Mouse (Mus musculus): Measurements from ENCODE around the gene Mcpt8. TPM values are rescaled to one million over a fixed set of nuclear protein-coding genes. Genes with fewer than 3 reads are reported as not detected.
"Not testable (repeated sequence)": the region's sequence is repeated elsewhere in the genome, so short reads cannot be mapped to it uniquely, and the experiment has no call there.

Mcpt8 gene
- total RNA-seq (2017), result 12.9 and 61.9 TPM in 2 replicates

DNA sequence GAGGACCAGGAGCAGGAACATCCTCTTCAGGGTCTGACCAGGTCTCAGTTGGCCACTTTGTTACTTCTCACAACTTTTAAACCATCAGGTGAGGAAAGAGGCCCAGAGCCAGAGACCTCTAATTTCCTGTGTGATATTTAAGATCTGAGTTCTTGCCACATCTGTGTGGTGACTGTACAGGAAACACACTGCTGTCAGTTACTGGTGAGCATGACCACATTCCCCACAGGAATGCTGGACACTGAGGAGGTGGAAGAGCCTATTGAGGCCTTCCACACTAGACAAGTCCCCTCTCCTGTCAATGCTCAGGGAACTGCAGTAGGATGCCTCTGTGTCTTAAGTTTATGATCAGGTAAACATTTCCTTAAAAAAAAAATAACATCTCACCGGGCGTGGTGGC, at the start of gene Mcpt8:
TSS of gene Mcpt8 (minus strand) at position 107 of the 400 bp plus-strand sequence.
- 0 out of 4 replicates have a peak, but pooled peaks have one; percentile 17 to 32 for ATAC-seq (replicated peaks in 1 of 2; ENCODE audit: insufficient read depth in 1 of 2, low FRiP score in 2 of 2, low TSS enrichment in 1 of 2, low read depth in 1 of 2, poor library complexity in 2 of 2, severe bottlenecking in 2 of 2)

DNA sequence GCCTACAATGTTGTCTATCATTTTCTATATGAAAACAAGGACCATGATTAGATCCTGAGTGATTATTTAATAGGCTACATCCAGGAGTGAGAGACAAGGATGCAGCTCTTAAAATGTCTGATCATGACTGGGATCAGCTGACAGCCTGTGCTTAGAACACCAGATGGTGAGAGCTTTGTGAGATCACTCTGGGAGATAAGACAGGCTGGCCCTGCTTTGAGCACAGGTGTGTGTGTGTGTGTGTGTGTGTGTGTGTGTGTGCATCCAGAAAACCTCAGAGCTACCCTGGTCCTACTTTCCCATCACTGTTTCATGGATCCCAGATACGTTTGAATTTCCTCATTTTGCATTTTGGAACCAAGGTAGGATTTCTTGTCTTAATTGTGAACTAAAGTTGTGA, 48.6 kb upstream of the Mcpt8 start:
- not testable (repeated sequence) for ATAC-seq (replicated peaks in 1 of 2; ENCODE audit: insufficient read depth in 1 of 2, low FRiP score in 2 of 2, low TSS enrichment in 1 of 2, low read depth in 1 of 2, poor library complexity in 2 of 2, severe bottlenecking in 2 of 2)

DNA sequence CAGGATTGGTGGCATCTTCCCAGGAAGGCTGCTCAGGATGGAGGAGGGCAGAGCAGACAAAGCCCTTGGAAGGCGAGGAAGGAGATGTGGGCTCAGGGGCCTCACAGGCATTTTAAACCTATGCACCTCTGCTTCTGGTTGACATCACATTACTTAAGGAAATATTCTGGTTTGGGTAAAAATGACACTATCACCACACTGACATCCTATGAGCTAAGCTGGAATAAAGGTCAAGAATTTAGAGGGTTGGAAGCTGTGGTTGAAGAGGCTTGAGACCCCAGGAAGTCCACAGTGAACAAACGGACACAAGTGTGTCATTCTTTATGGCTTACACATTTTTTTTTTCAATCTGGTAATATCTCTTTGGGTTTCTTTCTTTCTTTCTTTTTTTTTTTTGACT, 47.4 kb upstream of the Mcpt8 start, which contains the start of gene Gzmd:
TSS of gene Gzmd (minus strand) at position 101 of the 400 bp plus-strand sequence.
- not testable (repeated sequence) for ATAC-seq (replicated peaks in 1 of 2; ENCODE audit: insufficient read depth in 1 of 2, low FRiP score in 2 of 2, low TSS enrichment in 1 of 2, low read depth in 1 of 2, poor library complexity in 2 of 2, severe bottlenecking in 2 of 2)

DNA sequence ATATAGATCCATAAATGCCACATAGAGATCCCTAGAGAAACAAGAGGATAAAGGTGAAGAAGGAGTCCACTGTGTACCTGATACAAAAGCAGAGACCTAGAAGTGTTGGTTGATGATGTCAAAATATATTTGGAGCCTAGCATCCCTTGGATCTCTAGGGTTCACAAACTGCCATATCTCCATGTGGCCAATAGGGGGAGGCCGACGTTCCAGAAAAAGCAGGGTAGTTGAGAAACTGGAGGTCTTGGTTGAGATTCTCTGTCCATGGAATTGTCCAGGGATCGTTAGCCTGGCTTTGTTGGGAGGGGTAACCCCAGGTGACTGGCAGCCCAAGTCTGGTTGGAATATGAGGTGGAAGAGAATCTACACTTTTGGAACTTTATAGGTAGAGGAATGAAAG, 43.3 kb upstream of the Mcpt8 start:
- no peak; a peak in 1 of 4 replicates for ATAC-seq (replicated peaks in 1 of 2; ENCODE audit: insufficient read depth in 1 of 2, low FRiP score in 2 of 2, low TSS enrichment in 1 of 2, low read depth in 1 of 2, poor library complexity in 2 of 2, severe bottlenecking in 2 of 2)

DNA sequence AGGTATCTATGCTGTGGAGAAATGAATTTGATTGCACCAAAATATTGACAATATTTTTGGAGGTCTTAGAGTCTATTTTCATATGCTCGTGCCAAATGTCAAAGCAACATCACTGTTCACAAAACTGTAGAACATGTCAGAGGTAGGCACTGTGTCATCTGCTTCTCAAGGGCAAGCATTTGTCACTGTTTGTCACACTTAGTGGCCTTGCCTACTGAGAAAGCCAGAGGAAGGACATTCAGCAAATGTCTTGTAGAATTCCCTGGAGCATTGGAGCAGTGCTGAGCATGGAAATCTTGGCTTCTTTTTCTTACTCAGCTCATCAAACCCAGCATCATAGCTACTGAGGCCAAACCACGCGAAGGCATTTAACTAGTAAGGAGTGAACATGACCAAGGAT, 38.4 kb upstream of the Mcpt8 start:
- ATAC-seq (replicated peaks in 1 of 2; ENCODE audit: insufficient read depth in 1 of 2, low FRiP score in 2 of 2, low TSS enrichment in 1 of 2, low read depth in 1 of 2, poor library complexity in 2 of 2, severe bottlenecking in 2 of 2), result no peak

DNA sequence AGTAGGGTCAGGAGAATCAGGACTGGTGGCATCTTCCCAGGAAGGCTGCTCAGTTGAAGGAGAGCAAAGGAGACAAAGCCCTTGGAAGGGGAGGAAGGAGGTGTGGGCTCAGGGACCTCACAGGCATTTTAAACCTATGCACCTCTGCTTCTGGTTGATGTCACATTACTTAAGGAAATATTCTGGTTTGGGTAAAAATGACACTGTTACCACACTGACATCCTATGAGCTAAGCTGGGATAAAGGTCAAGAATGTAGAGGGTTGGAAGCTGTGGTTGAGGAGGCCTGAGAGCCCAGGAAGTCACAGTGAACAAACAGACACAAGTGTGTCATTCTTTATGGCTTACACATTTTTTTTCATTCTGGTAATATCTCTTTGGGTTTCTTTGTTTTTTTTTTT, 35.5 kb upstream of the Mcpt8 start, which contains the start of gene Gzme:
TSS of gene Gzme (minus strand) at position 101 of the 400 bp plus-strand sequence.
- no peak for ATAC-seq (replicated peaks in 1 of 2; ENCODE audit: insufficient read depth in 1 of 2, low FRiP score in 2 of 2, low TSS enrichment in 1 of 2, low read depth in 1 of 2, poor library complexity in 2 of 2, severe bottlenecking in 2 of 2)

DNA sequence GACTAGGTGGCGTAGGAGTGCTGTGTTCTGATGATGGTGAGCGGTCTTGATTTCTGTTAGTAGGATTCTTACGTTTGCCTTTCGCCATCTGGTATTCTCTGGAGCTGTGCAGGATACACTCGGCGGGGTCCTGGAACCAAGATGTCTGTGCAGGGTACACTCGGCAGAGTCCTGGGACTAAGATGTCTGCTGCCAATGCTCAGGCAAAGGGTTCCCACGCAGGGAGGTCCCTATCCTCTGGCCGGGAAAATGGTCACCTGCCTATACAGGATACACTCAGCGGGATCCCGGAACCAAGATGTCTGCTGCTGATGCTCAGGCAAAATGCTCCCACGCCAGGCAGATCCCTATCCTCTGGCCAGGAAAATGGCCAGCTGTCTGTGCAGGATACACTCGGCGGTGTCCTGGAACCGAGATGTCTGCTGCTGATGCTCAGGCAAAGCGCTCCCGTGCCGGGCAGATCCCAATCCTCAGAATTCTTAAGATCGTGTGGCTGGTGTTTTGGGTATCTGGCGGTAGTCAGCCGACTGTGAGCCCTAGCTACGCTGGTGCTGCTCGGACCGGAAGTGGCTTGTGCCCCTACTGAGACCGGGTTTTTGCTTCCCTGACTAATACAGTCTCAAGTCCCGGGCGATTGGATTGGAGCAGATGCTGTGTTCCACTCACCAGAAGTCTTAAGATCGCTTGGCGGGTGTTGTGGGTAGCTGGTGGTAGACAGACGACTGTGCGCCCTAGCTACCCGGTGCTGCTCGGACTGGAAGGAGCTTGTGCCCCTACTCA, 30.6 kb upstream of the Mcpt8 start:
- not testable (repeated sequence) for ATAC-seq (replicated peaks in 1 of 2; ENCODE audit: insufficient read depth in 1 of 2, low FRiP score in 2 of 2, low TSS enrichment in 1 of 2, low read depth in 1 of 2, poor library complexity in 2 of 2, severe bottlenecking in 2 of 2)

DNA sequence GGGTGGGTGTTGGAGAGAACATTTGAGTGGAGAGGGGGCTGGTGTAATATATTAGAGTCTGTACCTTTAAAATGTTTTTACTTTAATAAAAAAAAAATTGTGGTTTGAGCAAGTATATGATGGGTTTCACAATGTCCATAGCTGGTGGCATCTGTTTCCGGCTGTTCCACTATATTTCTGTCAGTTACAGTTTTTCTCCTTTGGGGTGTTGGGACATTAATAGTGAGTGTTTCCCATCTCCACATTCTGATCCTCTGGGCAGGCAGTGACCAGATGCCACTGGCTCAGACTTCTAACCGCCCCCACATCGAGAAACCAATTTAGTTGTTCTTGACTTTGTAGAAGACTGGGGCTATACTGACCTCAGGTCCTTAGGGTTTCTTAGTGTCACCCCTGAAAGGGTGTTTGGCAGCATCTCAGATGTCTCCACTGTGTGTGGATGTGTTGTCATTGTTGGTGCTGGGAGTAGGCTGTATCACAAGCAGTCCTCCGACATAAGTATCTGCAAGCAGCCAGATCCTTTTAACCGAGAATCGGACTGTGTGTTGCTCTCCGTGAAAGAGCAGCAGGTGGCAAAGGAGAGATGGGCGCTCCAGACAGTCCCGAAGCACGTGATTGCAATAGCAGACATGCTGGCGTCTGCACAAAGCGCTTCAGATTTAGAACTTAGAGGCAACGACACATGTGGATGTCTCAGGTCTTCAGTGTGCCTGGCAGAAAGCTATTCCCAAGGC, 20.5 kb upstream of the Mcpt8 start:
- peak in 1 of 2 experiments; percentile 29; a peak in 1 of 4 replicates for ATAC-seq (replicated peaks in 1 of 2; ENCODE audit: insufficient read depth in 1 of 2, low FRiP score in 2 of 2, low TSS enrichment in 1 of 2, low read depth in 1 of 2, poor library complexity in 2 of 2, severe bottlenecking in 2 of 2)

DNA sequence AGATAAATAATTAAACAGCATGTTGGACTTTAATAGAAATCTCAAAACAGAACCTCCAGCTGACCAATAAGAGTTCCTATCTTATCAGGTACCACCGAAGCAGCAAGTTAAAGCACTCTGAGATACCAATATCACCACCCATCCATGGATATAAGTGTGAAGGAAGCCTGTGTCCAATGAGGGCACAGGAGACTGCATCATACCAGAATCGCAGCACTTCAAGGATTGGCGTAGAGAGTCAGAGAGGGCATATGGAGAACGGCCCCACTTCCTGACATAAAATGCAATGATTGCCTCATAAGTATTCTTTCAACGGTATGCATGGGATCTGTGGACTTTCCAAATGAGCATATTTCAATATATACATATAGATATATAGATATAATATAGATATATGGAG, 19.9 kb upstream of the Mcpt8 start:
- ATAC-seq (replicated peaks in 1 of 2; ENCODE audit: insufficient read depth in 1 of 2, low FRiP score in 2 of 2, low TSS enrichment in 1 of 2, low read depth in 1 of 2, poor library complexity in 2 of 2, severe bottlenecking in 2 of 2), result peak in 1 of 2 experiments; percentile 35; a peak in 1 of 4 replicates

DNA sequence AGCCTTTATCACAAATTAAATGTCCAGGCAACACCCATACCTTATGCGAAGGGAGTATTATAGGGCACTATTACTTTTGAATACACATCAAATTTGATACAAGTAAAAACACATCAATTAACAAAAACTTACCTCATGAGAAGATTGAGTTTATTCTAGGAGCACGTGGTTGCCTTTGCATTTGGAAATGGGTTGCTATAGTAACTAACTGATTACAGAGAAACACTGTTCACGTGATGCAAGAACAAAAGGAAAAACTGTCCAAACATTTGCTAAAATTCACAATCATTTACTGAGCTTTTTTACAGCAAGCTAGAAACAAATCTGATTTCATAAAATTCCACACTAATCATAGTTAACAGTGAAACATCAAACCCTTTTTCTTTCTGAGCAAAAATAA, 18.4 kb upstream of the Mcpt8 start:
- no peak for ATAC-seq (replicated peaks in 1 of 2; ENCODE audit: insufficient read depth in 1 of 2, low FRiP score in 2 of 2, low TSS enrichment in 1 of 2, low read depth in 1 of 2, poor library complexity in 2 of 2, severe bottlenecking in 2 of 2)

DNA sequence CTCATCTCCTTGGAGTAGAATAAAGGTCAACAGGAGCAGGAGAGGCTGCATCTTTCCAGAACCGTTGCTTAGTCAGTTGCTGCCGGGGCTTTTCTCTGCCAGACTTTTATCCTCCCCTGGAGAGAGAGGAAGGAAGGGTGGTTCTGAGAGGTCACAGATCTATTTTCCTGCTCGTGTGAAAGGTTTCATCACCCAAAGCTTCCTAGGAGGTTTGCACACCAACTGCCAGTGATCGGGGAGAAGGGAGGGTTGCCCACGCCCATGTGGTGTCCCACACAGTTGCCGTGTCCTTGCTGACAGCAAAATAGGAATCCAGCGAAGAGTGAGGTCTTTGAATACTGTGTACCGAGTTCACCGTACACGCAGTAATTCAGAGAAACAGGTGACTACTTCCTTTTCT, 17.3 kb upstream of the Mcpt8 start, which contains the start of gene Ctsg:
TSS of gene Ctsg (minus strand) at position 189 of the 400 bp plus-strand sequence.
- peak; percentile 34 to 37; a peak in 1 of 4 replicates for ATAC-seq (replicated peaks in 1 of 2; ENCODE audit: insufficient read depth in 1 of 2, low FRiP score in 2 of 2, low TSS enrichment in 1 of 2, low read depth in 1 of 2, poor library complexity in 2 of 2, severe bottlenecking in 2 of 2)

DNA sequence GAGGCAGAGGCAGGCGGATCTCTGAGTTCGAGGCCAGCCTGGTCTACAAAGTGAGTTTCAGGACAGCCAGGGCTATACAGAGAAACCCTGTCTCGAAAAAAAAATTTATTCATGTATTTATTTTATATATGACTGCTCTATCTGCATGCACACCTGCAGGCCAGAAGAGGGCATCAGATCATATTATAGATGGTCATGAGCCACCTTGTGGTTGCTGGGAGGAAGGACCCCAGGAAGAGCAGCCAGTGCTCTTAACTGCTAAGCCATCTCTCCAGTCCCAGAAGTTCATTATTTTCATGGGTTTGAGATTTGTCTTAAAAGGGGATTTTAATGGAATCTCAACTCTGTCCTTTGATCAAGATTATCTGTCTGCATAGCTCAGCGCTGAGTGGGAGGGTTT, 13.9 kb upstream of the Mcpt8 start:
- peak; percentile 45 to 56; a peak in 2 of 4 replicates for ATAC-seq (replicated peaks in 1 of 2; ENCODE audit: insufficient read depth in 1 of 2, low FRiP score in 2 of 2, low TSS enrichment in 1 of 2, low read depth in 1 of 2, poor library complexity in 2 of 2, severe bottlenecking in 2 of 2)

DNA sequence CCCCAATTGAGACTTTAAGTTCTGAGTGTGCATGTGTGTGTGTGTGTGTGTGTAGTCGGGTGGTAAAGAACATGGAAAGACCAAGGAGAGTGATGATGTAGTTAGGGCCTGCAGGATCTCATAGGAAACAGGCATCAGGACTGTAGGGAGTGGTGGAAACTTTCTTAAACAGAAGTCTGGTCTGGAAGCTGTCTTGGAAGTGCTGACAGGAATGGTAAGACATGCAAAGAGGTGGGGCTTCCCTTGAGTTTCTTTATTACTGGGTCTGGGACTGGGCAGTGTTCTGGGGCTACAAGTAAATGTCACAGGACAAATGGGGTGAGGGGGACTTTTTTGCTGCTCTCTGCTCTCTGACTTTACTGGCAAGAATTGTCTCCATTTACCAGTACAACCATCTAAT, 12.5 kb upstream of the Mcpt8 start:
- no peak for ATAC-seq (replicated peaks in 1 of 2; ENCODE audit: insufficient read depth in 1 of 2, low FRiP score in 2 of 2, low TSS enrichment in 1 of 2, low read depth in 1 of 2, poor library complexity in 2 of 2, severe bottlenecking in 2 of 2)

DNA sequence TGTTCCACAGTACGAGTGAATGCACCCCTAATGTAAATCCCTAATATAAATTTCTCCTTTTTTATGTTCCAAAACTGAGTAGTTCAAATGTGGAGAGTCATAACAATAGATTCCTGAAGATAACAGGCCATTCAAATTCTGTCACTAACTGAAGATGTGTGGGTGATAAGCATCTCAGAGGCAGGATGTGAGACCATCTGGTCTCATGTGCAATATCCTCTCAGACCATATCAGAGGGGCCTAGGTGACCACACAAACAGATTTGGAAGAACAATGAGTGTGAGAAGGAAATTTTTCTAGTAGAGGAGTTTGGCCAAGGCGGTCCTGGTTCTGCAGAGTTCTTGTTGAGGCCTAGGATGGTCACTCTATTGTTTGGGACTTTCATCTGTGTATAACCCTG, 8.3 kb upstream of the Mcpt8 start:
- no peak for ATAC-seq (replicated peaks in 1 of 2; ENCODE audit: insufficient read depth in 1 of 2, low FRiP score in 2 of 2, low TSS enrichment in 1 of 2, low read depth in 1 of 2, poor library complexity in 2 of 2, severe bottlenecking in 2 of 2)

DNA sequence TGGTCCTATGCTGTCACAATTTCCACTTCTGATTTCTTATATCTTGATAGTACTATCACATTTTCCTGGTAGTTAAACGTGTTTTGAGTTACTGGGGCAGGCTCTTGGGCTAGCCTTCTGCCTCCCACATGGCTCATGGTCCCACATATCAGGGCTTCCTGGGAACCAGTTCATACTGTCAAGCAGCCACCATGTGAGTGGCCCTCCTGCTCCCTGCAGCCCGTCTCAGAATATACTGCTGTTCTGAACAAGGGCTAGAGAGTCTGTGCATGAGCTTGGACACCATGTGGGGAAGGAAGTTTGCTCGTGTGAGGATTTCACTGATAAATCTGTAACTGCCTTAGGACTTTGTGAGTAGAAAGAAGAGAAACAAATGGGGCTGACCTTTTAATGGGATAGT, 1.6 kb upstream of the Mcpt8 start:
- ATAC-seq (replicated peaks in 1 of 2; ENCODE audit: insufficient read depth in 1 of 2, low FRiP score in 2 of 2, low TSS enrichment in 1 of 2, low read depth in 1 of 2, poor library complexity in 2 of 2, severe bottlenecking in 2 of 2), result no peak

DNA sequence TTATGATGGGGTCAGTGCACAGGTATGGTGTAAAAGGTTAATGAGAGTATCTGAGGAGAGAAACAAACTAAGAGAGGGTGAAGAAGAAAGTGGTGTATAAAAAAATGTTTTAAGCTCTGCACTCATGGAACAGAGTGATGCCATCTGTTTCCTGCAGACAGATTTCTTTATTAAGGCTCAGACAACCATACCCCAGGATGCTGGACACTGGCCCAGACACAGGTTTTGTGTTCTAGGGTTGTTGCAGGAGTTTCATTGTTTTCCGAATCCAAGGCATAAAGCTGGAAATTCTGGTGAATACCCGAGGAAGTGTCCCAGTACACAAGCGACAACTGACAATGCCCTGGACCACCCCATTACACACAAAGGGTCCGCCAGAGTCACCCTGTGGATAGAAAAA, 3.1 kb downstream of the Mcpt8 start:
- ATAC-seq (replicated peaks in 1 of 2; ENCODE audit: insufficient read depth in 1 of 2, low FRiP score in 2 of 2, low TSS enrichment in 1 of 2, low read depth in 1 of 2, poor library complexity in 2 of 2, severe bottlenecking in 2 of 2), result no peak; a peak in 1 of 4 replicates

DNA sequence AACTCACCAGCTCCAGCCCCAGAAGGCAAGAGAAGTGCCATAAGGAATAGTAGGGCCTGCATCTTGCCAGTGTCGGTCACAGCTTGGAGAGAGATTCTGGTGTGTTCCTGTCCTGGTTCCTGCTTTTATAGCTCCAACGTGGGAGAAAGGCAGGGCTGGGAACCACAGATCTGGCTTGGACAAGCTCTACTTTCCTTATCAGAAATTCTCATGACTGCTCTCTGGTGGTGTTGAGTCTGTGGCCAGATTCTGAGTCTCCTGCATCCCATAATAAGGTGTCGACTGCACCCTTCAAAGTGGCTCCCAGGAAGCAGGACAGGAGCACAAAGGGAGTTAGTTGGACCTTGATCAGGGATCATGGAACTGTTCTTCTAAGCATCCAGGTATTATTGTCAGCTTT, 22.9 kb downstream of the Mcpt8 start, which contains the start of gene Mcpt4:
TSS of gene Mcpt4 (minus strand) at position 101 of the 400 bp plus-strand sequence.
- not testable (repeated sequence) for ATAC-seq (replicated peaks in 1 of 2; ENCODE audit: insufficient read depth in 1 of 2, low FRiP score in 2 of 2, low TSS enrichment in 1 of 2, low read depth in 1 of 2, poor library complexity in 2 of 2, severe bottlenecking in 2 of 2)

DNA sequence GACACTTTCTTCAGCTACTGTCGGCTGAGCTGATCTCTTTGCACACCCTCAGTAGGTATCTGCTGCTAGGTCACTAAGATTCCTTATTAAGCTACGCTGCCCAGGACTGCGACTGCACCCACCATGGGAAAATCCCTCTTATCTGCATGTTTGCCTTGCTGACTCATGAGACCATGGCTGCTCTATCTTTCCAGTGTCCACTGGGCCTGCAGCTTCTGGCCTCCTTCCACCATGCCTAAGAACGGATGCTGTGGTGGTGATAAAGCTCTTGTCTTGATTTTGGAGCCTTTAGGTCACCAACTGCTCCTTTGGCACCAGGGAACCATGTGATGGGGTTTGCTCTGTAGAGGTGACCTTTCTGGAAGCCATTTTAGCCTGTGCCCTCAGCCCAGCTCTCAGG, 27.4 kb downstream of the Mcpt8 start:
- no peak for ATAC-seq (replicated peaks in 1 of 2; ENCODE audit: insufficient read depth in 1 of 2, low FRiP score in 2 of 2, low TSS enrichment in 1 of 2, low read depth in 1 of 2, poor library complexity in 2 of 2, severe bottlenecking in 2 of 2)

All from hematopoietic stem cell, adult 5-6 weeks (primary cell).